Mouse (Mus musculus): ENCODE measurements around the gene Trim26.

DNA sequence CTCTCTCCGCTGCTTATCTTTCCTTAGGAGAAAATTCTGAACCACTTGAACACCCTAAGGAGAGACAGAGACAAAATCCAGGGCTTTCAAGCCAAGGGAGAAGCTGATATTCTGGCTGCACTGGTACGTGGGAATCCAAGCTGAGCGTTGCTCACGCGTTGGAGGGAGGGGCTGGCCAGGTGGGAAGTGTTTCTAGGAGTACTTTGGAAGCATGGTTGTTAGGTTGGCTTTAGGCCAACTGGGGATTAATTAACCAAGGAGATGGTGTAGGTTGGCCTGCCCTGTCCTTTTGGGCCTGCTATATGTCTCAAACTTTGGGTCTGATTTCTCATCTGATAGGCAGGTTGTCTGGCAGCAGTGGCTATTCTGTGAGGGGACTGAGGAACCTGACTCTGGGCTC lies 14.3 kb downstream of the Trim26 start:
- TF ChIP-seq POLR2A (IDR thresholded peaks at IDR 0.05; ENCODE audit: low read depth, low read length): no peak
- no peak for TF ChIP-seq CTCF (IDR thresholded peaks at IDR 0.05; ENCODE audit: borderline replicate concordance, insufficient read depth, low read length)
